Mouse (Mus musculus): Measurements from ENCODE around the gene Pde4b. TPM values are rescaled to one million over a fixed set of nuclear protein-coding genes. Genes with fewer than 3 reads are reported as not detected.

Pde4b gene
- polyA plus RNA-seq (2014; fragmentation: Illumina TruSeq; extraction: RNeasy Lipid Tissue Mini Kit (QIAGEN cat#74804); ENCODE audit: insufficient read depth, low read depth, low replicate concordance): 35.5 TPM

GRCm38 (mm10) chr4:102087091-102087565 lies at the start of gene Pde4b:
Pde4b (plus strand) TSS chr4:102087543.

Other genes starting within 250 kb of the Pde4b start
- gene B020004J07Rik, start 243.5 kb upstream of the Pde4b start, polyA plus RNA-seq (2014; fragmentation: Illumina TruSeq; extraction: RNeasy Lipid Tissue Mini Kit (QIAGEN cat#74804); ENCODE audit: insufficient read depth, low read depth, low replicate concordance): not detected
- not detected for gene C130073F10Rik, start 193.8 kb upstream of the Pde4b start, polyA plus RNA-seq (2014; fragmentation: Illumina TruSeq; extraction: RNeasy Lipid Tissue Mini Kit (QIAGEN cat#74804); ENCODE audit: insufficient read depth, low read depth, low replicate concordance)
- gene Gm12800, start 178.4 kb upstream of the Pde4b start, polyA plus RNA-seq (2014; fragmentation: Illumina TruSeq; extraction: RNeasy Lipid Tissue Mini Kit (QIAGEN cat#74804); ENCODE audit: insufficient read depth, low read depth, low replicate concordance): not detected
- gene Gm12794, start 147.1 kb upstream of the Pde4b start, polyA plus RNA-seq (2014; fragmentation: Illumina TruSeq; extraction: RNeasy Lipid Tissue Mini Kit (QIAGEN cat#74804); ENCODE audit: insufficient read depth, low read depth, low replicate concordance): not detected
- gene Gm12790, start 106.5 kb upstream of the Pde4b start, polyA plus RNA-seq (2014; fragmentation: Illumina TruSeq; extraction: RNeasy Lipid Tissue Mini Kit (QIAGEN cat#74804); ENCODE audit: insufficient read depth, low read depth, low replicate concordance): not detected
- not detected for gene Gm12789, start 100.9 kb upstream of the Pde4b start, polyA plus RNA-seq (2014; fragmentation: Illumina TruSeq; extraction: RNeasy Lipid Tissue Mini Kit (QIAGEN cat#74804); ENCODE audit: insufficient read depth, low read depth, low replicate concordance)

Measured in lung, adult 10 weeks (tissue).